Mouse (Mus musculus): Measurements from ENCODE around the gene Fastkd5.

The Fastkd5 gene

GRCm38 (mm10) chr2:130634006-130634738 lies 4.3 kb upstream of the Fastkd5 start:
- no peak for DNase-seq (ENCODE audit: low spot score)

- no peak for DNase-seq (ENCODE audit: low spot score)
Measured at GRCm38 (mm10) chr2:130632887-130633675, 3.3 kb upstream of the Fastkd5 start.

- no peak for DNase-seq (ENCODE audit: low spot score)
Measured at GRCm38 (mm10) chr2:130632416-130632815, 2.6 kb upstream of the Fastkd5 start.

DNA sequence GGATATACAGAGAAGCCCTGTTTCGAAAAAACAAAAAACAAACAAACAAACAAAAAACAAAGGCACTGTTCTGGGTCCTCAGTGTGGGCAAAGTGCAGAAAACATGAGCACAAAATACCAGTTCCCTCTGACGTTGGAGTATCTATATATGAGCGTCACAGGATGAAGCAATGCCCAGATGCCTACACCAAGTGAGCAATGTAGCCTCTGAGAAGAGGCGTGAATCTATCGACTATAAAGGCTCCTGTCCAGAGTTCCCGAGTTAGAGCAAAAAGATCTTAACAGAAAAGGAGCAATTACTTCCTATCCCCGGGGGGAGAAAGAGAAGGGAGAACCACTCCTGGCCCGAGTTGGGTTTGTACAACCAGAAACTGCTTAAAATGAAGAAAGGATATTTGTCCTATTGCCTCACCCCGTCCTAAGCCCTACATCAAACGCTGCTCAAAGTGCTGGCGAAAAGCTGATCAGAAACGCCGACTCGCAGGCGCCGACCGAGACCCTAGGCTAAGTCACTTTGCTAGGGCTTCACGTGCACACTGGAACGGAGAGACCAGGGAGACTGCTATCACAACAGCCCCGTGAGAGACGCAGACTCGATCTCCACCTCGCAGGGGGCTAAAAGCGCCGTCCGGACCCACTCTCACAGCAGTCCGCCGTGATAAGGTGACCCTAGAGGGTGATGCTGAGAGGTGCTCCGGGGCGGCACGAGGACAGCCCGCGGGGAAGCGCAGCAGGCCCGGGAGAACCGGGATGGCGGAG lies 568 bp downstream of the Fastkd5 start:
- no peak for DNase-seq (ENCODE audit: low spot score)

GRCm38 (mm10) chr2:130628424-130628823 lies 1.4 kb downstream of the Fastkd5 start:
- DNase-seq (ENCODE audit: low spot score): peak; percentile 54

DNA sequence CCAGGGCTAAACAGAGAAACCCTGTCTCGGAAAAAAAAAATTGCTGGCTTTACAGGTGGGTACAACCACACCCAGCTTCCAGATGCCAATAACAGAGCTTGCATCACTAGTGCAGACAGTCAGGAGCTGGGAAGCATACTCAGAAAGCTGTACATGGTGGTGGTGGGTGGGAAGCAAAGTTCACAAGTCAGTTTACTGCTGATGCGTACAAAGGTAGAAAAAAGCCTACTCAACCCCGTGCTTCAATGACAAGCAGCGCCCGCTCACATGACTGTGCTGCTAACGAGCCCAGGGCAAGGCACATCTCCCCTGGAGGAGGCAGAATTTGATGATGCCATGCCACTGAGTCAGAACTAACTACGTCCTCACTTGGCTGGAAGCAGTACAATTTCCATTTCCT lies 10.9 kb downstream of the Fastkd5 start:
- DNase-seq (ENCODE audit: low spot score): no peak

DNA sequence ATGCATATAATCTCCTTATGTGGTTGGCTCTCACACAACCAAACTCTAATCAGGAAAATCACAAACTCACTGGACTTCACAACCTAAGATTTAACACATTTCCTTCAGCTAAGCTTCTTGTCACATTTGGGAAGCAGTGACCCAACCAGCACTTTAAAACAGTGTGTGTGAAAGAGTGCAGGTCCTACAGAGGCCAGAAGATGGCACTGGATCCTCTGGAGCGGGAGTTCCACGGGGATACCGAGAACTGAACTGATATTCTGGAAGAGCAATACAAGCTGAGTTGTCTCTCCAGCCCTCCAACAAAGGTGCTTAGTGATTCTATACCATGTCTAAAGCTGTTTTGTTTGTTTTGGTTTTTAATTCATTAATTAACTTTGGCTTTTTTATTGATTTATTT lies 16.7 kb downstream of the Fastkd5 start:
- no peak for DNase-seq (ENCODE audit: low spot score)

DNA sequence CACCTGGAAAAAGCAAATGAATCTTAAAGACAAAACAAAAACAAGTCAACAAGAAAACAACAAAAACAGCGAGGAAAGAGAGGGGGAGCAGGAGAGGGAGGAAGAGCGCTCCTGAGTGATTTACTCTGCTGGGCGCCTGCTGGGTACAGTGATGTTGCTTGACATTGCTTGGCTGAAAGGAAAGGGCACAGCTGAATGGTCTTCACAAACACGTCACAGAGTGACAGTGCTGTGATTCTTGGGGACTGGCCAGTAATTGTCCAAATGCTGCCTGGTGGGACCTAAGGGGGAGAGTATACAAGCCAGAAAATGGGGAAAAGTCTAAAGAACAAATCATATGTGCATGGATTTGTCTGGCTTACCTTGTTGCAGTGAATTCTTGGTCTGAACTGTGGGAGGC lies 27.6 kb downstream of the Fastkd5 start:
- no peak for DNase-seq (ENCODE audit: low spot score)

- no peak for DNase-seq (ENCODE audit: low spot score)
Measured at GRCm38 (mm10) chr2:130598399-130598798, 31.4 kb downstream of the Fastkd5 start.

DNA sequence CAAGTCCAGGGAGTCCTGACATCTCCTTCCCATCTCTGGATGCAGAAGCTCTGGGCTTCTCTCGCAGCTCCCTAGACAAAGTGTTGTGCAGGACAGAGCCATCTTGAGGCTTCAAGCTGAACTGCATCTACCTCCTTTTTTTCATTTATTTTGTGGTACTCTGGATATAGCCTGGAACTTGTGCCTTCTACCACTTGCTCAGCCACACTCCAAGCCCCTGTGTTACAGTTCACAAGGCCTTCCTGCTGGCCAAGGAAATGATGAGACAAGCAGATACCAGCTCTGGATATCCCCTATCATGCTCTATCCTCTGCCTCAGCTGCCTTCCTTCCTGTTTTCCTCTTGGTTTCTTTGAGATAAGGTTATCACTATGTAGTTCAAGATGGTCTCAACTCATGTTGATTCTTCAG lies 32.2 kb downstream of the Fastkd5 start:
- no peak for DNase-seq (ENCODE audit: low spot score)

DNA sequence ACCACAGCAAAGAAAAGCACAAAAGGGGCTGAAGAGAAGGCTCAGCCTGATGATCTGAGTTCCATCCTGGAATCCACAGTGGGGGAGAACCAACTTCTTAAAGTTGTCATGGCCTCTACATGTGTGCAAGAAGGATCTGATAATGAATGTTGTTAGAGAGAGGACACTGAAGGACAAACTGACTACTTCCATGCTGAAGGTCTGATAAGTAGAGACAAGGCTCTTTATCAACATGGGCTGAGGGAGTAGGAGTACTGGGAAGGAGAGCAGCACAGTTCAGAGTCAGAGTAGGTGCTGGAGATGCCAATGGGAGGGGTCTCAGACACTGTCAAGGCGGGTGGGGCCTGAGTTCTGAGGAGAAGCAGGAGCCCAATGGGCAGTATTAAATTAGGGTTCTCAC lies 34.2 kb downstream of the Fastkd5 start:
- no peak for DNase-seq (ENCODE audit: low spot score)

DNA sequence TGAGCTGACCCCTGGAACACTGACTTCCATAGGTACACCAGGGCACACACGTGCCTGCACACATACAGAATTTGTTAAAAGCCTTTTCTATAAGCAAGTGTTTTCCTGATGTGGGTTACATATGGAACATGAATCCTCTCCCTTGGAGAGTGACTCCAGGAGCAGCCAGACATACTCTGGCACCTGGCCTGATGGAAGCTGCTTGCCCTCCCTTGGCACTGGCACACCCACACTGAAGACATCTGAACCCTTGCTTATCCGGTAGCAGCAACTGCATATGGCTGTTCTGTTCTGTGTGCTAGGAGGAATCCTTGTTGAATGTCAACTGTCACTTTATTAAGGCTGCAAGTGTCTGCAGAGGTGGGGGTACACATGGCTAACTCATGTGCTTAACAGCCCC lies 38.8 kb downstream of the Fastkd5 start:
- no peak for DNase-seq (ENCODE audit: low spot score)

DNA sequence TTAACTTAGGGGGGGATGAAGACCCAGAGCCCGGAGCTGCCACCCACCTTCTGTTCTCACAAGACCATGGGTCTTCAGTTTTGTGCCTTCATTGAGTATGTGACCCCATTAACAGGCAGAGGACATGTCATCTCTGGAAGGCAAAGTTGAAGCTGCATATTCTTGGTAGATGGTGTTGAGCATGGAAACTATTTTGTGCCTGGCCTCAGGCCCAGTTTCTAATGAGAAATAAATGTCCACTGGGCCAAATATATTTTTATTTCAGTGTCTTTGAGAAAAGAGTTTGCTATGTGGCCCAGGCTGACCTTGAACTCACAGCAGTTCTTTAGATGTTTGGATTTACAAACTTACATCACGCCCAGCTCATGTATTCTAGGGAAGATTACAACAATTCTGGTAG lies 40.1 kb downstream of the Fastkd5 start:
- DNase-seq (ENCODE audit: low spot score): no peak

DNA sequence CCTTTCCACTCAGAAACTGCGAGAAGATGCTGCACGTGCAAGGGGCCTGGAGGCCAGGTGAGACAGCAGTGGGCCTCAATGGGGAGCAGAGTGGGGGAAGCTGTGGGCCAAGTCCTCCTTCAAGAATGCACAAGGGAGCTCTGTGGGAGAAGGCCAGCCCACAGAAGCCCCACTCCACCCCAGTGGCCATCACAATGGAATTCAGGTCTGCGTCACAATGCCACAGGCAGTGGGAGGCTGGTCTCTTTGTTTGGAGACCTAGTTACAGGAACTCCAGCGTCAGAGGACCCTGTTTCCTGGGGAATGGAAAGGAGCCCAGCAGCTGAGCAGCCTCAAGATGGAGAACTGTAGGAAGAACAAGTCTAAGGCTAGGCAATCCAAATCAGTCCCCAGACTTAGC lies 40.7 kb downstream of the Fastkd5 start:
- no peak for DNase-seq (ENCODE audit: low spot score)

DNA sequence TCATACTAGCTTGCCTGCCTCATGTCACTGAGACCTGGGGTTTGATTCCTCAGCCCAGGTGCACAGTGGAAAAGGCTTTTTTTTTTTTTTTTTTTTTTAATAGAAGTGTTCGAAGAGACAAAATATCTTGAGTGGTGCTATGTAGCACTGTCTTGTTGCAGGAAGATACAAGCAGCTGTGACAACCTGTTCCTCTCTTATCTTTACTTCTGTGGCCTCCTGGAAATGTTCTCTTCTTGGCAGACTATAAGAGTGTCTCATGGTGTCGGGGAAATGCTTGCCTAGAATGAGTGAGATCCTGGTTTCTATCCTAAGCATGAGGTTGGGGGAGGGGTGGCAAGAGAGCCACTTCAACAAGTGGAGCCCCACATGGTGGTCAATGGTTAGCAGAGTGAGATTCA lies 41.5 kb downstream of the Fastkd5 start:
- no peak for DNase-seq (ENCODE audit: low spot score)

GRCm38 (mm10) chr2:130586016-130586415 lies 43.8 kb downstream of the Fastkd5 start:
- DNase-seq (ENCODE audit: low spot score): no peak

GRCm38 (mm10) chr2:130583902-130584560 lies 45.8 kb downstream of the Fastkd5 start:
- no peak for DNase-seq (ENCODE audit: low spot score)

DNA sequence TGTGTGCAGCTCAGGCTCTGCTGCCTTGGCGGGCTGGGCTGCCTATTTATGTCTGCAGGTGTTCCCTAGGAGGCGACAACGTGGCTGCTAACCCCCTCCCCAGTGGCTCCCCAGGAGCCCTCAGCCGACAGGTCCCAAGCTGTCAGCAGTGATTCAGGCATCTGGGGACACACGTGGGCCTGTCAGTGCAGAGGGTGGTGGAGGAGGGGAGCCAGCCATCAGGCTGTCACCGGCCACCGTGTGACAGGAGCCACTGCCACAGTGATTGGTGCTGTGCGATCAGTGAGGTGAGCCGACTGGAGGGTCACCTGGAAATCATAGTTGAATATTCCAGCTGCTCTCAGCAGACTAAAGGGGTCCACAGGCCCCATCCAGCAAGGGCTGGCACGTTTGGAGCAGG lies 47.3 kb downstream of the Fastkd5 start, which contains the start of gene Avp:
Avp (minus strand) TSS at position 3 of the 400 bp plus-strand sequence.
- DNase-seq (ENCODE audit: low spot score): no peak

- no peak for DNase-seq (ENCODE audit: low spot score)
Measured at GRCm38 (mm10) chr2:130581201-130581600, 48.6 kb downstream of the Fastkd5 start.

DNA sequence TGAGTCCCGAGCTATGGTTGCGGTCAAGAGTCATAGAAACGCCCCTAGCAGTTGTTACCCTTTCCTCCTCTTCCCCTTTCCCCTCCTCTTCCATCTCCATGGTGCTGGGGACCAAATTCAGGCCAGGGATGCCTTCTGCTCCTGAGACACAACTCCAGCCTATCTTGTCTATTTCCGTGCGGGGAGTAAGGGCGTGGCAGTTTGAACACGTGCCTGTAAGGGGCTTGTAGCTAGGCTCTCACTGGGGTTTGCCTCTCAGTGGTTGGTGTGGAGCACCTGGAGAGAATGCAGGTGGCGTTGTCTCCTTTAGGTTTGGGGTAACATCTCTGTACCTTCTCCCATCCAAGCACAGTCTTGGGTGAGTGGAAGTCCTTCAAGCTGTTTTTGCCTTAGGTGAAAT lies 50.0 kb downstream of the Fastkd5 start:
- DNase-seq (ENCODE audit: low spot score): no peak

DNA sequence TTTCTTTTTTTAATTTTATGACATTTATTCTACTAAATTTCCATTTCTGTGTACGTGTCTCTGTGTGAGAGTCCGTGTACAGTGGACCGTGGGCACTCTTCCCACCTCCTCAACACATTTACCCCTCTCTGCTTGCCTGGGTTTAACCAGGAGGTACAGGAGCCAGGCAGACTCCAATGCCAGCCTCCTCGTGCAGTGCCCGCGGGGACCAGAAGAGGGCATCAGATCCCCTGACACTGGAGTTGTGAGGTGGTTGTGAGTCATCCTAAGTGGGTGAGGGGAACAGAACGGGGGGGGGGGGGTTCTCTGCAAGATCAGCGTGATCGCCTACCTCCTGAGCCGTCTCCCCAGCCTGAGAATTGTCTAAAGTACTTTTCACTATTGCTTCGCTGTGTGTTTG lies 51.7 kb downstream of the Fastkd5 start:
- DNase-seq (ENCODE audit: low spot score): peak; percentile 78

GRCm38 (mm10) chr2:130577632-130578031 lies 52.2 kb downstream of the Fastkd5 start:
- no peak for DNase-seq (ENCODE audit: low spot score)
